Mouse (Mus musculus) ovary, postnatal 14 days (tissue): ENCODE results near the gene Gm28048.

ENCODE experiments used
- DNase-seq: peaks from one replicate; pipeline ENCODE4 v3.0.0; 2022; ENCODE audit warnings: low spot score

The Gm28048 gene

DNA sequence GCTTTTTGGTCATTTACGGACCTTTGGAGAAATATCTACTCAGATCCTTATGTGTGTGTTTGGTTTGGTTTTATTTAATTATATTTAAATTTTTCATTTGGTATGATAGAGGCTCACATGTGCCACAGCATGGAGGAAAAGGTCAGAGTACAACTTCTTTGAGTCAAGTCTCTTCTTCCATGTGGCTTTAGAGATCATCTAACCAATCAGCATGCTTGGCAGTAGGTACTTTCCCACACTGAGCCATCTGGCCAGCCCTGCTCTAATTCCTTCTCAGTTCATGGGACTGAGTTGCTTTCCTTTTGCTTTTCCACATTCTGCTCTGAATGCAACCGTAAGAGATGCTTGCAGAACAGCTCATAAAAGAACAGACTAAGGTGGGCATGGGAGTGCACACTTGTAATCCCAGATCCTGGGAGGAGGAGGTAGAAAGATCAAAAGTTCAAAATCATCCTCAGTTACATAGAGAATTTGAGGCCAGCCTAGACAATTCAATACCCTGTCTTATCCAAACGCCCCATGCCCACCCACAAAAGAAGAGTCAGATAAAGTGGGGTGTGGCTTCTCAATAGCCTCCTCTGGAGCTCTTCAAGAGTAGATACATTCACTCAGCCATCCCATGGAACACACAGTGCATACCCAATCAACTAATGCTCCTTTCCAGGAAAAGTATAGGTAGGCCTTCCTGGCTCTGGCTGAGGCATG, 188.6 kb downstream of the Gm28048 start:
- DNase-seq, result no peak

DNA sequence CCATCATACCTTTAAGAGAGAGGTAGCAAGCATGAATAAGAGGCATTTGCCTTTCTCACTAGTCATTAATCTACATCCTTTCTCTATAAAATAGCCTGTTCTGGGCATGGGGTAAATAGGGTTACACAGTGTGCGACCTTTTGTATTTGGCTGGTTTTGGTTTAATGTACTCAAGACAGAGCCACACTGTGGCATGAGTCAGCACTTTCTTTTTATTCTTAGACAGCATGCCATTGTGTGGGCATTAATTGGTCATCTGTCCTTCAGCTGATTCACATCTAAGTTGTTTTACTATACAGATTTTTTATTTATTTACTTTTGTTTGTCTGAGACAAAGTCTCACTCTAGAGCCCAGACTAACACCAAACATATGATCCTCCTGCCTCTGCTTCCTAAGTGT, 189.7 kb downstream of the Gm28048 start:
- no peak for DNase-seq

DNA sequence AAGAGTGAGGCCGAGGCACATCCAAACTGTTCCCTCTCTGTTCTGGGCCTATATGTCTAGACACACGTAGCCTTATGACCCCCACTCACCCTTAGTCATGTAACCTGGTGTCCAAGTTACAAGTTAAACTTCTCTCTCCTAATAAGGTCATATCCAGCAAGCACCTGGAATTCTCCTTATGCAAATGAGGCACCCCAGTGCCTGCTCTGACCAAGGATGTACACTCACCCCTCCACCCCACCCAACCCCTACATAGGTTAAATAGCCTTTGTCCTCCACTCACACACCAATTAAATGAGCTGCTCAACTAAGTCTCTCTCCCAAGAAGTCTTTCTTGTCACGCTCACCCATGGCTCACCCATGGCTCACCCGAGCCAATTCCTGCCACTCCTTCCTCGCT, 190.2 kb downstream of the Gm28048 start:
- no peak for DNase-seq

DNA sequence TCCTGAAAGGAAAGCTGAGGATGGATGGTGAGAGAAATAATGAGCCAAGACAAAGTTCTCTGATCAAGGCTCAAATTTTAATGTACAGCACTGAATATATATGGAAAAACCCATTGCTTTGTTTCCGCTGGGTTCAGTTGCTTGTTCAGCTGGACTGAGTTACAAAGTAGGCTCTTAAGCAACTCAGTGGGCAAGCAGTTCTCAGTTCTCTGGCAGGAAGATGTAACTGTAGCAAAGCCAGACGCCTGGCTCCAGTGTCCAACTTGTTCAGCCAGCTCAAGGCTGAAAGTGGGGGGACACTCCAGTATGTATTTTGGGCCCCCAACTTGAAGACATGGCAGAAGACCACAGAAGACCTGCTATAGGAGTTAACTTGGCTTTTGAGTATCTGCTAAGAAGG, 194.1 kb downstream of the Gm28048 start:
- no peak for DNase-seq
